Mouse (Mus musculus) midbrain, embryonic 15.5 days (tissue): ENCODE results near the gene Yjefn3. TPM values are rescaled to one million over a fixed set of nuclear protein-coding genes. Genes with fewer than 3 reads are reported as not detected.

ENCODE experiments used
- ATAC-seq: fragments of 200-750 bp; cut with Nextera tagmentation; replicated peaks from 2 replicates; pipeline ENCODE4 v1.8.0; 2017; ENCODE audit warnings: moderate TSS enrichment
- H3K27ac ChIP-seq: fragments of 300-500 bp; sonication (generic); 2 replicates; pipeline ENCODE4 v1.5.1; 2015; ENCODE audit warnings: mild to moderate bottlenecking, inconsistent platforms
- H3K27me3 ChIP-seq: fragments of 300-500 bp; sonication (generic); replicated peaks from 2 replicates; pipeline ENCODE4 v1.6.1; 2015; ENCODE audit warnings: inconsistent platforms
- H3K36me3 ChIP-seq: fragments of 300-500 bp; sonication (generic); replicated peaks from 2 replicates; pipeline ENCODE4 v1.6.1; 2015; ENCODE audit warnings: inconsistent platforms
- H3K4me1 ChIP-seq: fragments of 300-500 bp; sonication (generic); 2 replicates; pipeline ENCODE4 v1.6.1; 2015; ENCODE audit warnings: inconsistent platforms
- H3K4me2 ChIP-seq: fragments of 300-500 bp; sonication (generic); 2 replicates; pipeline ENCODE4 v1.6.1; 2015; ENCODE audit warnings: inconsistent platforms, mild to moderate bottlenecking, moderate library complexity
- H3K4me3 ChIP-seq: fragments of 300-500 bp; sonication (generic); 2 replicates; pipeline ENCODE4 v1.5.1; 2015; ENCODE audit warnings: mild to moderate bottlenecking, inconsistent platforms
- H3K9ac ChIP-seq: fragments of 300-500 bp; sonication (generic); 2 replicates; pipeline ENCODE4 v1.6.1; 2015; ENCODE audit warnings: mild to moderate bottlenecking, inconsistent platforms
- H3K9me3 ChIP-seq: fragments of 300-500 bp; sonication (generic); 2 replicates; pipeline ENCODE4 v1.6.1; 2016; ENCODE audit warnings: inconsistent platforms
- WGBS: fragments of 180-500 bp; shearing (Covaris S2); methylation state at CpG from one replicate; pipeline ENCODE4 v1.1.7; 2015; ENCODE audit warnings: mixed read lengths; 5-methylcytosine and 5-hydroxymethylcytosine counted together
- polyA plus RNA-seq: library from polyadenylated mRNA; unstranded; fragments of >200 nt; fragmentation: Nextera tagmentation; extraction: Ambion mirVana; gene quantifications from 2 replicates; pipeline ENCODE4 v1.2.1, GENCODE M21; 2015

Yjefn3 gene
- polyA plus RNA-seq, 1 experiment from 2014 or later, result 12.2 TPM

DNA sequence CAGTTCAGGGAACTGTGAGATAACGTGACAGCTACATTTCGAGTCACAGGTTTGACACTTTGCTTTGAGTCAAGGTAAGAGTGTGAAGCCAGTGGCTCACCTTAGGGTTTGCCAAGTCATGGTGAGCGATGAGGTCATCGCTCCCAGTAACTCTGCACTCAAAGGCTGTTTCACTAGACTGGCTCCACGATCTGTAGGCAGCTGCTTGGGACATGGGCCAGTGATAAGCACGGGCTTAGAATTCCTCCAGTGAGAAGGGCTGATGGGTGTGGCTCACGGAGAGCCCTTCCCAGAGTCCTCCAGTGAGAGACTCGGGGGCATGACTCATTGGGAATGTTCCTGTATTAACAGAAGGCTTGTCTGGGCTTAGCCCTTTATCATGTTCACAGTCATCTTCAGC is 53.6 kb downstream of the Yjefn3 start:
- 92% methylated on average over 8 of the region's 8 CpGs for WGBS
- H3K9me3 ChIP-seq, result no peaks in the 10 kb centered on the region
- H3K4me3 ChIP-seq, result no peak overlapping the region
- H3K4me1 ChIP-seq, result no peaks in the 10 kb centered on the region
- H3K27me3 ChIP-seq, result no peaks in the 10 kb centered on the region
- no peak for ATAC-seq
- H3K4me2 ChIP-seq, result no peak overlapping the region
- H3K9ac ChIP-seq, result no peak overlapping the region
- H3K27ac ChIP-seq, result no peak overlapping the region
- H3K36me3 ChIP-seq, result no peaks in the 10 kb centered on the region

DNA sequence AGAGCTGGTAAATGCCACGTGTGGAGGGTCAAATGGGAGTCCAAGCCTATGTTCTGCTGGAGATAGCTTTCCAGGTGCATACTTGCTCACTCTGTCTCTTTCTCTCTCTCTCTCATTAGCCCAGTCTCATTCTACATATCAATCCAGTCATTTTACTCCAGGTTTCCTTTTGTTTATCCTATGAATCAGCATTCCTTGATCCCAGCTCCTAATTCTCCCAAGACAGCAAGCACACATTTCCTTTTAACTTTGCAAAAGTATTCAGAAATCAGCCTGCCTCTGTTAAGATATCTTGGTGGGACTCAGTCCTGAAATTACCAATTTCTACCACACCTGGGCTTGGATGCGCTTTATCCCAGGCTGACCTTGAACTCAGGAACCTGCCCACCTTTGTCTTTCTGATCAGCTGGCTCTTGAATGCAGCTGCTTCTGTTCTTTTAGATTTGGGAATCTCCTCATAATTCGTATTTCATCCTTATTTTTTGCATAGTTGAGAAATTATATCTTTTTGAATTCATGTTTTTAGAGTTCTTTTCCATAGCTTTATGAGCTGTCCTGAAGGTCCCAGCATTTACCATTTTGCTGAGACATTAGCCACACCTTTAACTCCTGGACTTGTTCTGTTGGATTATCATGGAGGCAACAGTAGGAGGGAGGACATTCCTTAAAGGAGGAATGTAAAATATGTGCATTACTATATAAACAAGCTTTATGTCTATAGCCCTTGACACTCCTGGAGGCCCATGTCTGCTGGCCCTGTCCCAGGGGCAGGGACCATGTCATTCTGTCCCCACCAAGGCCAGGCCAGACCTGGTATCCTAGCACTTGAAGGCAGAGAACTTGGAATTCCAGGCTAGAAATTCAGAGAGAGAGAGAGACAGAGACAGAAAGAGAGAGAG is 55.1 kb downstream of the Yjefn3 start:
- no peaks in the 10 kb centered on the region for H3K4me1 ChIP-seq
- ATAC-seq, result no peak
- H3K4me2 ChIP-seq, result no peak overlapping the region
- no peak overlapping the region for H3K27ac ChIP-seq
- H3K36me3 ChIP-seq, result no peaks in the 10 kb centered on the region
- no peaks in the 10 kb centered on the region for H3K9me3 ChIP-seq
- H3K27me3 ChIP-seq, result no peaks in the 10 kb centered on the region
- H3K4me3 ChIP-seq, result no peak overlapping the region
- no peak overlapping the region for H3K9ac ChIP-seq
- WGBS, result 91% methylated on average over 3 of the region's 3 CpGs

Other genes starting within 250 kb of the Yjefn3 start
- gene Zfp964, start 248.2 kb downstream of the Yjefn3 start, polyA plus RNA-seq, result 2.6 and 3.0 TPM in 2 replicates
- gene Zfp869, start 192.0 kb downstream of the Yjefn3 start, polyA plus RNA-seq, result 26.1 and 27.5 TPM in 2 replicates
- 9.1 and 10.6 TPM in 2 replicates for gene Zfp963, start 152.7 kb downstream of the Yjefn3 start, polyA plus RNA-seq
- 0.23 TPM in 1 of 2 replicates, not detected in the other for gene Gm20422, start 127.8 kb downstream of the Yjefn3 start, polyA plus RNA-seq
- 59.1 and 59.8 TPM in 2 replicates for gene Atp13a1, start 111.5 kb downstream of the Yjefn3 start, polyA plus RNA-seq
- gene Zfp866, start 111.5 kb downstream of the Yjefn3 start, polyA plus RNA-seq, result 46.1 and 47.4 TPM in 2 replicates
- gene Gmip, start 94.0 kb downstream of the Yjefn3 start, polyA plus RNA-seq, result 38.5 and 43.2 TPM in 2 replicates
- 0.76 and 0.80 TPM in 2 replicates for gene Lpar2, start 80.3 kb downstream of the Yjefn3 start, polyA plus RNA-seq
- gene Pbx4, start 70.2 kb downstream of the Yjefn3 start, polyA plus RNA-seq, result 58.2 and 62.1 TPM in 2 replicates
- 5.8 and 5.9 TPM in 2 replicates for gene Cilp2, start 15.0 kb downstream of the Yjefn3 start, polyA plus RNA-seq
- gene Tssk6, start 528 bp downstream of the Yjefn3 start, polyA plus RNA-seq, result 4.5 and 4.7 TPM in 2 replicates
- 171 and 172 TPM in 2 replicates for gene Ndufa13, start 154 bp downstream of the Yjefn3 start, polyA plus RNA-seq
- gene Gatad2a, start 93.7 kb upstream of the Yjefn3 start, polyA plus RNA-seq, result 27.2 and 31.7 TPM in 2 replicates
- 87.5 and 87.8 TPM in 2 replicates for gene Mau2, start 140.0 kb upstream of the Yjefn3 start, polyA plus RNA-seq
- gene Sugp1, start 140.1 kb upstream of the Yjefn3 start, polyA plus RNA-seq, result 65.4 and 65.9 TPM in 2 replicates
- gene Tm6sf2, start 170.2 kb upstream of the Yjefn3 start, polyA plus RNA-seq, result 1.7 and 2.1 TPM in 2 replicates
- 0.93 and 1.4 TPM in 2 replicates for gene Hapln4, start 180.7 kb upstream of the Yjefn3 start, polyA plus RNA-seq
- 186 and 193 TPM in 2 replicates for gene Ncan, start 218.2 kb upstream of the Yjefn3 start, polyA plus RNA-seq
- 36.7 and 39.1 TPM in 2 replicates for gene Nr2c2ap, start 228.6 kb upstream of the Yjefn3 start, polyA plus RNA-seq
- 13.4 and 14.2 TPM in 2 replicates for gene Rfxank, start 236.4 kb upstream of the Yjefn3 start, polyA plus RNA-seq
- 59.1 and 64.8 TPM in 2 replicates for gene Borcs8, start 236.8 kb upstream of the Yjefn3 start, polyA plus RNA-seq
- gene Mef2b, start 237.0 kb upstream of the Yjefn3 start, polyA plus RNA-seq, result 0.37 and 0.56 TPM in 2 replicates